Mouse (Mus musculus): ENCODE results near the gene Pde4dip.

DNA sequence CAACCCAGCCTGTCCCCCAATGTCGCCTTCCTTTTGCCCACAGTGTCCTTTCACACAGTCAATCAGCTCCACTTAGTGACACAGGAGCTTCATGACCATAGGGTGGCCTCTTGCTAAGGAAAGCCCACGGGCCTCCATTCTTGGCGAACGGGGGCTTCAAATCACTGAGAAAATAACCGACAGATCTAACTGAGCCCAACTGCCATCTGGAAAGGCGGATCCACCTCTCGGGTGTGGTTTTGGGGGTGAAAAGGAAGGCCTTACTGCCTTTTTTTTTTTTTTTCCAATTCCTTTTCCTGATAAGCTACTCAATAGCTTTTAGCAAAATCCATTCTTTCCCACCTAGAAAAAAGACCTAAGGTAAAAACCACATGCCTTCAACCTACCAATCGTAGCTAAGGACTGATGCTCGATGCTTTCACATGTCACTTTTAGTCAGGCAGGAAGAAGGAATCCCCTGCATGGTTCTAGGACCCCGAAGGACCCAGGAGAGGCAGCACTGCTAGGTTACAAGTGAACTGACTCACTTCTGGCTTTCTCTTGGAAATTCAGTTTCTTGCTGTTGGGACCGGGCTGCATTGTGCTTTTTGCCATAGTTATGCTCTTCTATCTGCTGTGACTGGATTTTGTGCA lies 185.9 kb downstream of the Pde4dip start:
- TF ChIP-seq CTCF (IDR thresholded peaks at IDR 0.05; ENCODE audit: low read depth), result no peak
- no peak for TF ChIP-seq EP300 (IDR thresholded peaks at IDR 0.05; ENCODE audit: low read depth)
